Mouse (Mus musculus): ENCODE measurements at regions not wholly inside any gene's neighbourhood (a gene's known extent, or its start where the extent isn't known, plus 50 kb on each side); places are given as distances from the start of the nearest gene placed in this dataset.
"Not testable (repeated sequence)": the region's sequence is repeated elsewhere in the genome, so short reads cannot be mapped to it uniquely, and the experiment has no call there.

- DNase-seq (ENCODE audit: low spot score in 2 of 2), result peak in 1 of 2 experiments; percentile 37
- H3K27ac ChIP-seq, result peak overlapping the region; percentile 6; the same call in 1 of the 2 replicates
- no peak for TF ChIP-seq CTCF (conservative IDR thresholded peaks at IDR 0.05)
- no peak overlapping the region for H3K4me3 ChIP-seq
Observed at GRCm38 (mm10) chr10:16171251-16171650, 1453.2 kb upstream of the Gje1 start.

- H3K4me3 ChIP-seq; H3K27ac ChIP-seq; DNase-seq (ENCODE audit: low spot score in 2 of 2): not testable (repeated sequence)
Observed at GRCm38 (mm10) chr10:16159542-16159941, 1441.5 kb upstream of the Gje1 start.

GRCm38 (mm10) chr10:16158445-16158844 lies 1440.4 kb upstream of the Gje1 start:
- H3K4me3 ChIP-seq, result no peak overlapping the region
- H3K27ac ChIP-seq, result no peak overlapping the region
- no peak for DNase-seq (ENCODE audit: low spot score in 2 of 2)
- no peak for TF ChIP-seq CTCF (conservative IDR thresholded peaks at IDR 0.05)

- H3K27ac ChIP-seq, result no peak overlapping the region
- H3K4me3 ChIP-seq, result no peak overlapping the region
- no peak for TF ChIP-seq CTCF (conservative IDR thresholded peaks at IDR 0.05)
- peak in 1 of 2 experiments; percentile 31 for DNase-seq (ENCODE audit: low spot score in 2 of 2)
Observed at GRCm38 (mm10) chr10:16156954-16157353, 1438.9 kb upstream of the Gje1 start.

GRCm38 (mm10) chr10:16148991-16149390 lies 1431.0 kb upstream of the Gje1 start:
- no peak for TF ChIP-seq CTCF (conservative IDR thresholded peaks at IDR 0.05)
- Histone ChIP-seq H3K27ac (no peak overlapping the region), H3K4me3 (no peak overlapping the region)
- no peak for DNase-seq (ENCODE audit: low spot score in 2 of 2)

GRCm38 (mm10) chr10:16145397-16145796 lies 1427.4 kb upstream of the Gje1 start:
- DNase-seq (ENCODE audit: low spot score in 2 of 2), result no peak
- H3K27ac ChIP-seq, result no peak overlapping the region
- no peak overlapping the region for H3K4me3 ChIP-seq
- TF ChIP-seq CTCF (conservative IDR thresholded peaks at IDR 0.05), result no peak

- DNase-seq (ENCODE audit: low spot score in 2 of 2), result no peak
- H3K27ac ChIP-seq, result no peak overlapping the region
- TF ChIP-seq CTCF (conservative IDR thresholded peaks at IDR 0.05), result no peak; the same call in 1 of the 2 replicates
- no peak overlapping the region for H3K4me3 ChIP-seq
Observed at GRCm38 (mm10) chr10:16123902-16124301, 1405.9 kb upstream of the Gje1 start.

GRCm38 (mm10) chr10:16088210-16088609 lies 1370.2 kb upstream of the Gje1 start:
- H3K27ac ChIP-seq, result no peak overlapping the region
- no peak for TF ChIP-seq CTCF (conservative IDR thresholded peaks at IDR 0.05)
- H3K4me3 ChIP-seq, result no peak overlapping the region
- DNase-seq (ENCODE audit: low spot score in 2 of 2), result no peak

- no peak for DNase-seq (ENCODE audit: low spot score in 2 of 2)
- TF ChIP-seq CTCF (conservative IDR thresholded peaks at IDR 0.05), result no peak
- Histone ChIP-seq H3K4me3 (no peak overlapping the region), H3K27ac (no peak overlapping the region)
Observed at GRCm38 (mm10) chr10:16053008-16053407, 1335.0 kb upstream of the Gje1 start.

GRCm38 (mm10) chr10:16052463-16052889 lies 1334.5 kb upstream of the Gje1 start:
- no peak for TF ChIP-seq CTCF (conservative IDR thresholded peaks at IDR 0.05)

GRCm38 (mm10) chr10:16036255-16036654 lies 1318.2 kb upstream of the Gje1 start:
- TF ChIP-seq CTCF (conservative IDR thresholded peaks at IDR 0.05), result no peak
- Histone ChIP-seq H3K27ac (no peak overlapping the region), H3K4me3 (no peak overlapping the region)
- DNase-seq (ENCODE audit: low spot score in 2 of 2), result no peak

More at GRCm38 (mm10) chr10:16052463-16052889, 1334.5 kb upstream of the Gje1 start:
- DNase-seq (ENCODE audit: low spot score in 2 of 2), result no peak
- no peak overlapping the region for H3K4me3 ChIP-seq
- no peak overlapping the region for H3K27ac ChIP-seq

GRCm38 (mm10) chr10:16033096-16033495 lies 1315.1 kb upstream of the Gje1 start:
- no peak for DNase-seq (ENCODE audit: low spot score in 2 of 2)
- H3K27ac ChIP-seq, result no peak overlapping the region
- H3K4me3 ChIP-seq, result no peak overlapping the region
- TF ChIP-seq CTCF (conservative IDR thresholded peaks at IDR 0.05), result no peak

GRCm38 (mm10) chr10:16030802-16031201 lies 1312.8 kb upstream of the Gje1 start:
- no peak overlapping the region for H3K4me3 ChIP-seq
- peak; percentile 13 to 27 for DNase-seq (ENCODE audit: low spot score in 2 of 2)
- H3K27ac ChIP-seq, result no peak overlapping the region
- TF ChIP-seq CTCF (conservative IDR thresholded peaks at IDR 0.05), result no peak

GRCm38 (mm10) chr10:16014806-16015205 lies 1296.8 kb upstream of the Gje1 start:
- Histone ChIP-seq H3K4me3 (no peak overlapping the region), H3K27ac (no peak overlapping the region)
- TF ChIP-seq CTCF (conservative IDR thresholded peaks at IDR 0.05), result no peak
- DNase-seq (ENCODE audit: low spot score in 2 of 2), result no peak

- no peak for TF ChIP-seq CTCF (conservative IDR thresholded peaks at IDR 0.05)
- no peak overlapping the region for H3K27ac ChIP-seq
- no peak overlapping the region for H3K4me3 ChIP-seq
- DNase-seq (ENCODE audit: low spot score in 2 of 2), result no peak
Observed at GRCm38 (mm10) chr10:16001246-16001645, 1283.2 kb upstream of the Gje1 start.
